Mouse (Mus musculus): ENCODE data around the gene Sema4d. TPM values are rescaled to one million over a fixed set of nuclear protein-coding genes. Genes with fewer than 3 reads are reported as not detected.

Gene Sema4d
- polyA plus RNA-seq, 1 experiment from 2014 or later: 12.3 TPM

GRCm38 (mm10) chr13:51790793-51791192 is 2.8 kb downstream of the Sema4d start:
- no peak overlapping the region for H3K9ac ChIP-seq
- no peak for ATAC-seq (ENCODE audit: insufficient read depth)
- peaks cover 13% of the 10 kb centered on the region; the same call in 1 of the 2 replicates for H3K4me1 ChIP-seq (ENCODE audit: insufficient read depth)
- H3K9me3 ChIP-seq (ENCODE audit: low read depth, low read length): no peaks in the 10 kb centered on the region
- 51% methylated on average over 5 of the region's 5 CpGs for WGBS
- no peak for DNase-seq
- H3K27me3 ChIP-seq (ENCODE audit: insufficient read depth, low read length): peaks cover 18% of the 10 kb centered on the region
- TF ChIP-seq CTCF (IDR thresholded peaks at IDR 0.05; ENCODE audit: low read depth): 0 out of 2 replicates have a peak, but pooled peaks have one; percentile 1
- no peak overlapping the region for H3K4me3 ChIP-seq (ENCODE audit: low read depth, low read length)
- H3K4me2 ChIP-seq: no peak overlapping the region
- no peak overlapping the region for H3K27ac ChIP-seq (ENCODE audit: low read depth)
- no peaks in the 10 kb centered on the region for H3K36me3 ChIP-seq (ENCODE audit: insufficient read depth)

GRCm38 (mm10) chr13:51787858-51788257 is 5.7 kb downstream of the Sema4d start:
- Histone ChIP-seq H3K4me1 (ENCODE audit: insufficient read depth) (peaks cover 11% of the 10 kb centered on the region; the same call in 1 of the 2 replicates), H3K27me3 (ENCODE audit: insufficient read depth, low read length) (peaks cover 13% of the 10 kb centered on the region), H3K4me2 (no peak overlapping the region), H3K36me3 (ENCODE audit: insufficient read depth) (no peaks in the 10 kb centered on the region), H3K27ac (ENCODE audit: low read depth) (no peak overlapping the region), H3K4me3 (ENCODE audit: low read depth, low read length) (no peak overlapping the region), H3K9ac (no peak overlapping the region), H3K9me3 (ENCODE audit: low read depth, low read length) (no peaks in the 10 kb centered on the region)
- no peak for DNase-seq
- ATAC-seq (ENCODE audit: insufficient read depth): no peak
- WGBS: 36% methylated on average over 2 of the region's 2 CpGs
- TF ChIP-seq CTCF (IDR thresholded peaks at IDR 0.05; ENCODE audit: low read depth): no peak

- peaks cover under 1% of the 10 kb centered on the region; the same call in 1 of the 2 replicates for H3K27me3 ChIP-seq (ENCODE audit: insufficient read depth, low read length)
- DNase-seq: no peak
- H3K4me2 ChIP-seq: no peak overlapping the region
- 62% methylated on average over 4 of the region's 4 CpGs for WGBS
- no peak for ATAC-seq (ENCODE audit: insufficient read depth)
- no peak overlapping the region for H3K4me3 ChIP-seq (ENCODE audit: low read depth, low read length)
- no peak overlapping the region for H3K9ac ChIP-seq
- H3K9me3 ChIP-seq (ENCODE audit: low read depth, low read length): no peaks in the 10 kb centered on the region
- TF ChIP-seq CTCF (IDR thresholded peaks at IDR 0.05; ENCODE audit: low read depth): no peak
- 0 out of 2 replicates have a peak, but pooled peaks cover 3% of the 10 kb centered on the region for H3K4me1 ChIP-seq (ENCODE audit: insufficient read depth)
- H3K27ac ChIP-seq (ENCODE audit: low read depth): no peak overlapping the region
- H3K36me3 ChIP-seq (ENCODE audit: insufficient read depth): no peaks in the 10 kb centered on the region
Measured at GRCm38 (mm10) chr13:51786616-51787015, 6.9 kb downstream of the Sema4d start.

GRCm38 (mm10) chr13:51784476-51784875 is 9.1 kb downstream of the Sema4d start:
- no peak for TF ChIP-seq CTCF (IDR thresholded peaks at IDR 0.05; ENCODE audit: low read depth)
- WGBS: 88% methylated on average over 8 of the region's 8 CpGs
- H3K9me3 ChIP-seq (ENCODE audit: low read depth, low read length): no peaks in the 10 kb centered on the region

GRCm38 (mm10) chr13:51783857-51784256 is 9.7 kb downstream of the Sema4d start:
- 63% methylated on average over 6 of the region's 6 CpGs for WGBS
- ATAC-seq (ENCODE audit: insufficient read depth) (no peak), DNase-seq (no peak)
- no peak overlapping the region for H3K27ac ChIP-seq (ENCODE audit: low read depth)
- no peak overlapping the region for H3K4me3 ChIP-seq (ENCODE audit: low read depth, low read length)
- no peaks in the 10 kb centered on the region for H3K27me3 ChIP-seq (ENCODE audit: insufficient read depth, low read length)
- H3K4me2 ChIP-seq: no peak overlapping the region
- H3K9me3 ChIP-seq (ENCODE audit: low read depth, low read length): no peaks in the 10 kb centered on the region
- no peak overlapping the region for H3K9ac ChIP-seq
- no peaks in the 10 kb centered on the region for H3K36me3 ChIP-seq (ENCODE audit: insufficient read depth)
- no peak for TF ChIP-seq CTCF (IDR thresholded peaks at IDR 0.05; ENCODE audit: low read depth)
- H3K4me1 ChIP-seq (ENCODE audit: insufficient read depth): no peaks in the 10 kb centered on the region

More at GRCm38 (mm10) chr13:51784476-51784875, 9.1 kb downstream of the Sema4d start:
- H3K9ac ChIP-seq: no peak overlapping the region
- H3K4me2 ChIP-seq: no peak overlapping the region
- H3K4me1 ChIP-seq (ENCODE audit: insufficient read depth): no peaks in the 10 kb centered on the region
- no peak overlapping the region for H3K27ac ChIP-seq (ENCODE audit: low read depth)
- H3K27me3 ChIP-seq (ENCODE audit: insufficient read depth, low read length): no peaks in the 10 kb centered on the region
- no peak for ATAC-seq (ENCODE audit: insufficient read depth)
- H3K36me3 ChIP-seq (ENCODE audit: insufficient read depth): no peaks in the 10 kb centered on the region
- no peak for DNase-seq
- H3K4me3 ChIP-seq (ENCODE audit: low read depth, low read length): no peak overlapping the region

GRCm38 (mm10) chr13:51780509-51781155 is 12.9 kb downstream of the Sema4d start:
- Histone ChIP-seq H3K9me3 (ENCODE audit: low read depth, low read length) (no peaks in the 10 kb centered on the region), H3K4me1 (ENCODE audit: insufficient read depth) (no peaks in the 10 kb centered on the region), H3K36me3 (ENCODE audit: insufficient read depth) (no peaks in the 10 kb centered on the region), H3K27me3 (ENCODE audit: insufficient read depth, low read length) (no peaks in the 10 kb centered on the region), H3K4me2 (no peak overlapping the region), H3K4me3 (ENCODE audit: low read depth, low read length) (no peak overlapping the region), H3K27ac (ENCODE audit: low read depth) (no peak overlapping the region), H3K9ac (no peak overlapping the region)
- no peak for TF ChIP-seq CTCF (IDR thresholded peaks at IDR 0.05; ENCODE audit: low read depth)
- DNase-seq (no peak), ATAC-seq (ENCODE audit: insufficient read depth) (no peak)
- 78% methylated on average over 10 of the region's 10 CpGs for WGBS

- WGBS: 64% methylated on average over 25 of the region's 25 CpGs
- TF ChIP-seq CTCF (IDR thresholded peaks at IDR 0.05; ENCODE audit: low read depth): no peak
- H3K9me3 ChIP-seq (ENCODE audit: low read depth, low read length): no peaks in the 10 kb centered on the region
- H3K4me3 ChIP-seq (ENCODE audit: low read depth, low read length): no peak overlapping the region
- no peak for DNase-seq
- no peaks in the 10 kb centered on the region for H3K27me3 ChIP-seq (ENCODE audit: insufficient read depth, low read length)
- no peak for ATAC-seq (ENCODE audit: insufficient read depth)
- no peaks in the 10 kb centered on the region for H3K36me3 ChIP-seq (ENCODE audit: insufficient read depth)
- H3K9ac ChIP-seq: no peak overlapping the region
- no peak overlapping the region for H3K27ac ChIP-seq (ENCODE audit: low read depth)
- H3K4me1 ChIP-seq (ENCODE audit: insufficient read depth): no peaks in the 10 kb centered on the region
- no peak overlapping the region for H3K4me2 ChIP-seq
Measured at GRCm38 (mm10) chr13:51778983-51779962, 14.3 kb downstream of the Sema4d start.

All from lung, embryonic 14.5 days (tissue).